Mouse (Mus musculus) liver, embryonic 14.5 days (tissue): ENCODE measurements at regions not wholly inside any gene's neighbourhood (a gene's known extent, or its start where the extent isn't known, plus 50 kb on each side); places are given as distances from the start of the nearest gene placed in this dataset.

Experiments
- ATAC-seq: fragments of 200-750 bp; cut with Nextera tagmentation; 2 replicates; pipeline ENCODE4 v1.8.0; 2017; ENCODE audit warnings: moderate number of reproducible peaks, mild to moderate bottlenecking, moderate library complexity; ENCODE audit not compliant: insufficient read depth
- DNase-seq, 3 experiments: peaks; one replicate each; pipeline ENCODE4 v3.0.0-alpha.2; 2012 to 2013; ENCODE audit warnings: low read depth in 3 of 3, low spot score in 3 of 3
- H3K27ac ChIP-seq: fragments of 300-500 bp; sonication (generic); 2 replicates; pipeline ENCODE4 v1.5.1; 2014; ENCODE audit warnings: moderate library complexity, mild to moderate bottlenecking, control low read depth, inconsistent platforms
- H3K27me3 ChIP-seq: fragments of 300-500 bp; sonication (generic); 2 replicates; pipeline ENCODE4 v1.6.1; 2014; ENCODE audit warnings: mild to moderate bottlenecking, low read length, moderate library complexity; ENCODE audit not compliant: control insufficient read depth, insufficient read depth
- H3K36me3 ChIP-seq: fragments of 300-500 bp; sonication (generic); replicated peaks from 2 replicates; pipeline ENCODE4 v1.6.1; 2014; ENCODE audit warnings: low read depth; ENCODE audit not compliant: control insufficient read depth, insufficient read depth
- H3K4me1 ChIP-seq, 2 experiments: fragments of 200-500 bp in 1 of 2; fragments of 300-500 bp in 1 of 2; sonication (generic) in 1 of 2; replicated peaks; 2 replicates each; pipeline ENCODE4 v1.6.1; 2012 to 2014; ENCODE audit warnings: antibody characterized with exemption in 1 of 2, inconsistent platforms in 1 of 2, low read length in 1 of 2; ENCODE audit not compliant: control insufficient read depth in 2 of 2, insufficient read depth in 2 of 2
- H3K4me2 ChIP-seq: fragments of 300-500 bp; sonication (generic); 2 replicates; pipeline ENCODE4 v1.6.1; 2014; ENCODE audit warnings: low read depth, mild to moderate bottlenecking, control low read depth, moderate library complexity
- H3K4me3 ChIP-seq, 2 experiments: fragments of 200-500 bp in 1 of 2; fragments of 300-500 bp in 1 of 2; sonication (generic) in 1 of 2; 2 replicates each; pipeline ENCODE4 v1.5.1; 2012 to 2014; ENCODE audit warnings: low read depth in 2 of 2, low read length in 2 of 2, mild to moderate bottlenecking in 2 of 2, control low read depth in 1 of 2, inconsistent platforms in 1 of 2, moderate library complexity in 1 of 2; ENCODE audit not compliant: insufficient read depth in 1 of 2
- H3K9ac ChIP-seq: fragments of 300-500 bp; sonication (generic); replicated peaks from 2 replicates; pipeline ENCODE4 v1.6.1; 2014; ENCODE audit warnings: mild to moderate bottlenecking, control low read depth, moderate library complexity
- H3K9me3 ChIP-seq: fragments of 300-500 bp; sonication (generic); 2 replicates; pipeline ENCODE4 v1.6.1; 2016; ENCODE audit warnings: low read length, mixed read lengths; ENCODE audit not compliant: control insufficient read depth
- CTCF ChIP-seq: IDR thresholded peaks from 2 replicates; pipeline ENCODE4 v1.5.1; 2016; ENCODE audit warnings: antibody characterized with exemption, low read depth, control low read depth
- EP300 ChIP-seq: IDR thresholded peaks from 2 replicates; pipeline ENCODE4 v1.6.1; 2016; ENCODE audit warnings: antibody characterized with exemption, low read depth
- WGBS: fragments of 180-500 bp; shearing (Covaris S2); extraction: QIAGEN DNeasy Blood & Tissue Kit; methylation state at CpG from one replicate; pipeline ENCODE4 v1.1.7; 2014; ENCODE audit not compliant: insufficient replicate concordance; 5-methylcytosine and 5-hydroxymethylcytosine counted together

DNA sequence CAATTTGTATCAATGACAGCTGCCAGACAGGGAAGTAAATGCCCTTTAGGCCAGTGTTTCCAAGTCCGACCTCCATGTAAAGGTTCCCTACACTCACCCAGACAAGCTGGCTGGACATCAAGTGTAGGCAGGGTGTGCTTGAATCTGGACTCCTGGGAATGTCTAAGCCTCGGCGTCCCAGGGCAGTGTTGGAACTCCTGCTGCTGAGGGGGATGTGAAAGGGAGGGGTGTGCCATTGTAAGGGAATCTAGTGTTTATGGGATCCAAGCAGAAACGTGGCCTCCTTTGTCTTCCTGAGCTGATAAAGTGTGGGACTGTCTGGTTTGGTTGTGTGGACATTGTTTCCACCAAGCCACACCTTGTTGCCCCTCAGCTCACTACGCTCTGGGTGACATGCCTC, 291.9 kb downstream of the Cxcl12 start:
- WGBS, result 29% methylated on average over 5 of the region's 5 CpGs

DNA sequence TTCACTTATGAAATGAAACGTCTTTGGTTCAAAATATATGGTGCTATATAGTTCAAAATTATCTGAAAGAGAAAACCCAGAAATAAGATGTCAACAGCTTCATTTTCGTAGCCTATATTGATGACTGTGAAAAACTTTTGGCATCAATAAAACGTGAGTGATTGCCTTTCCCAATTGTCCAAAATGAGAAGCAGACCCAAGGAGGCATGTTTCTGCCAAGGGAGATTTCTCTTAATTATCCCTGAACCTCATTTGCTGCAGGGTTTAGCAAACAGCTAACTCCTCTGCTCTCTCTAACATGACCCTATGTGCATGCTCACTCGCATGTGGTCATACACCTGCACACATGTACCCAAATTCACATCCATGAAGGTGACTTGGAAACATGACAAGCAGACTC, 296.8 kb downstream of the Cxcl12 start:
- Histone ChIP-seq H3K9me3 (no peaks in the 10 kb centered on the region), H3K27ac (no peak overlapping the region), H3K4me3 (no peak overlapping the region), H3K27me3 (no peaks in the 10 kb centered on the region), H3K4me1 (no peaks in the 10 kb centered on the region), H3K4me2 (no peak overlapping the region), H3K9ac (no peak overlapping the region), H3K36me3 (no peaks in the 10 kb centered on the region)
- WGBS, result 47% methylated on average over 4 of the region's 4 CpGs
- no peak for ATAC-seq
- TF ChIP-seq CTCF, result no peak
- no peak for TF ChIP-seq EP300
- no peak for DNase-seq

More for the DNA sequence above, 291.9 kb downstream of the Cxcl12 start:
- H3K4me1 ChIP-seq, result no peaks in the 10 kb centered on the region
- no peak overlapping the region for H3K9ac ChIP-seq
- H3K27me3 ChIP-seq, result no peaks in the 10 kb centered on the region
- no peaks in the 10 kb centered on the region for H3K9me3 ChIP-seq
- H3K4me3 ChIP-seq, result no peak overlapping the region
- no peak for DNase-seq
- no peaks in the 10 kb centered on the region for H3K36me3 ChIP-seq
- no peak for TF ChIP-seq EP300
- TF ChIP-seq CTCF, result no peak
- no peak overlapping the region for H3K4me2 ChIP-seq
- H3K27ac ChIP-seq, result no peak overlapping the region
- ATAC-seq, result no peak

DNA sequence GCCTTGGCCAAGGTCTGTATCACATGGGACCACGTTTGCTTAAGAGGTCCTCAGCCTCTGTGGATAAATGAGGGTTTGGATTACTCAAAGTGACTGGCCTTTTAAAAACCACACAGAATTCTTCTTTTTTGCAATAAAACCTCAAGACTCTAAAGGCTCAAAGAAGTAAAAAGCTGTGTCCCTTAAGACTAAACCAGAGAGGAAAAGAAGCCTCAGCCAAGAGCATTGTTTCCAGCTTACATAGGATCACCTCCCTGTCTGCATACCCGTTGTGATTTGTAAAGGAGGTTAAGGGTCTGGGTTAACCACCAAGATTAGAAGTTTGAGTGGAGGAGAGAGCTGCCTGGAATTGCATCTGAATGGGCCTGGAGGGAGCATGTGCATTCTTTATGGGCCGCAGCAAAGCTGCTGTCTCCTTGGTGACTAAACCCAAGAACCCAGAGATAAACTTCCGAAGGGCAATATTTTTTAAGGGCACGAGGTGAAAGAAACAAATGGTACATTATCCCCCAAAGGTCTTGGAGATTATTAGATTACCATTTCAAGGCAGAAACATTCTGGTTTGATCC, 297.4 kb downstream of the Cxcl12 start:
- Histone ChIP-seq H3K27ac (no peak overlapping the region), H3K4me1 (no peaks in the 10 kb centered on the region), H3K4me2 (no peak overlapping the region), H3K9ac (no peak overlapping the region), H3K27me3 (no peaks in the 10 kb centered on the region), H3K36me3 (no peaks in the 10 kb centered on the region), H3K9me3 (no peaks in the 10 kb centered on the region), H3K4me3 (no peak overlapping the region)
- TF ChIP-seq EP300 (no peak), CTCF (no peak)
- DNase-seq, result no peak
- 49% methylated on average over 5 of the region's 5 CpGs for WGBS
- no peak for ATAC-seq

DNA sequence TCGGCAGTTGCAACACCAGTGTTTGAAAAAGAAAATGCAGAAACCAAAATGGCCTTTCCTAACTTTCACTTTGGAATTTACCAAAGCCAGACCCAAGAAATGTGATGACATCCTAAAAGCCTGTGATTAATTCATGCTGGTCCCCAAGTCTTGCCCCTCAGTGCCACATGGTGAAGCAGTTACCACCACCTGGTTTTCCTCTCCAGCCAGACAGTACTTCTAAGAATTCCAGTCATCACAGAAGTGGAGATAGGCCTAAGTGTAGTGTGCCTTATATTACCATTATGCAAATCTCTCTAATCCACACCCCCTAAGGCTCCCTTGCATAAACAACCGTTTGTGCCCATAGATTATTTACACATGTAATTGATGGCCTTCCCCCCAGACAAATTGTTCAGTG, 311.0 kb downstream of the Cxcl12 start:
- WGBS, result 43% methylated on average over 2 of the region's 2 CpGs
- no peak overlapping the region for H3K4me3 ChIP-seq
- H3K27ac ChIP-seq, result no peak overlapping the region
- H3K9me3 ChIP-seq, result no peaks in the 10 kb centered on the region
- no peaks in the 10 kb centered on the region for H3K4me1 ChIP-seq
- ATAC-seq (no peak), DNase-seq (no peak)
- no peaks in the 10 kb centered on the region for H3K36me3 ChIP-seq
- no peak overlapping the region for H3K9ac ChIP-seq
- no peak for TF ChIP-seq CTCF
- TF ChIP-seq EP300, result no peak
- H3K4me2 ChIP-seq, result no peak overlapping the region
- no peaks in the 10 kb centered on the region for H3K27me3 ChIP-seq

DNA sequence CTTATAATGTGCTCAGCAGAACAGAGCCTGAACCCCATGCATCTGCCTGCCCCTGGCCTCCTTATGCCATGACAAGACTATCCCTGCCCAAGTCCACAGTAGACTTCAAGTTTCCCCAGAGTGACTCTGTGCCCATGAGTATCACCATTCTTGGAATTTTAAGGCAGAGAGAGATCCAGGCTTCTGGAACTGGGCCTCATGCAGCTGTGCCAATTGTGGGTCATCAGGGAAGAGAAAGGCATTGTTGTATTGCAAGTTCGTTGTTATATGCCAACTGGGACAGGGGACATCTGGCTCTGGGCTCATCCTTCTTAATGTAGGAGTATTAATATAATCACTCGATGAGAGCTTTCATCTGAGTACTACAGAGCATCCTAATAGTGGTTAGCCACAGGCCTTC, 312.1 kb downstream of the Cxcl12 start:
- TF ChIP-seq CTCF, result no peak
- TF ChIP-seq EP300, result no peak
- H3K27me3 ChIP-seq, result no peaks in the 10 kb centered on the region
- WGBS, result 57% methylated on average over 2 of the region's 2 CpGs

More for the DNA sequence above, 312.1 kb downstream of the Cxcl12 start:
- no peaks in the 10 kb centered on the region for H3K9me3 ChIP-seq
- no peaks in the 10 kb centered on the region for H3K4me1 ChIP-seq
- DNase-seq, result no peak
- no peak overlapping the region for H3K4me2 ChIP-seq
- H3K4me3 ChIP-seq, result no peak overlapping the region
- no peak overlapping the region for H3K9ac ChIP-seq
- no peak overlapping the region for H3K27ac ChIP-seq
- no peaks in the 10 kb centered on the region for H3K36me3 ChIP-seq
- no peak for ATAC-seq
